Mouse (Mus musculus) telencephalon, adult 2 months (tissue): ENCODE measurements at regions not wholly inside any gene's neighbourhood (a gene's known extent, or its start where the extent isn't known, plus 50 kb on each side); places are given as distances from the start of the nearest gene placed in this dataset.
A peak's percentile ranks its signal among the peaks of the same experiment; 100 is the strongest.

ENCODE experiments used
- DNase-seq: peaks from one replicate; pipeline ENCODE4 v3.0.0-alpha.2; 2011; ENCODE audit warnings: low read depth, low spot score

GRCm38 (mm10) chr14:89405011-89405712, 934.0 kb upstream of the Pcdh20 start:
- no peak for DNase-seq

DNA sequence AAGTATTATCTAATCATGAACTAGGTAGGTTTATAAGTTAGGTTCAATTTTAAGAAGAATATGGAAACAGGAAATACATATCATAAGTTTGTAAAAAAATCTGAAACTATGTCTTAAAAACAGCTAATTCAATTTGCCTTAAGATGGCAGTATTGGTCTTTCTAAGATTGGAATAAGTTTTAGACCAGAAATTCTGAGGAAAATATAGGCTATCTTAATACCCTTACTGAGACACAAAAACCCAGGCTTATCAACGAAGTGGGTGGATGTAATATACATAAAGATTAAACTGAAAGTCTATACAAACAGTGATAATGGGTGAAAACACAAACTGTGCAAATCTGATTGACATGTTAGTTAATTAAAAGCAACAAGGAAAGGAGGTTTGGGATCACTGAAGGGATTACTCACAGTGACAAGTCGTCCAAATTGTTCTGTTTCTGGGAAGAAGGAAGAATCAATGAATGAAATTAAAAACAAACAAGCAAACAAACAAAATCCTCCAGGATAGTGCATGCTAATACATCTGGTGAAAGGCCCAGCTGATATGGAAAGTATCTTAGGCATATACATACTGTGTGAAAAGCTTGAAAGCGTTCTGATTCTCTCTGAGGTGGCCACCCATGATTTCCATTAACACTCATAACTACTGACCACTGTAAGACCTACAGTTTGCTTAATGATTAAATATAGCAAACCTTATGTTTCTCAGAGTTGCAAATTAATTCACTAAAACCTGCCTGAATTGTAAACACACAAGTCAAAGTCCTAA, 931.6 kb upstream of the Pcdh20 start:
- DNase-seq: peak; percentile 6

DNA sequence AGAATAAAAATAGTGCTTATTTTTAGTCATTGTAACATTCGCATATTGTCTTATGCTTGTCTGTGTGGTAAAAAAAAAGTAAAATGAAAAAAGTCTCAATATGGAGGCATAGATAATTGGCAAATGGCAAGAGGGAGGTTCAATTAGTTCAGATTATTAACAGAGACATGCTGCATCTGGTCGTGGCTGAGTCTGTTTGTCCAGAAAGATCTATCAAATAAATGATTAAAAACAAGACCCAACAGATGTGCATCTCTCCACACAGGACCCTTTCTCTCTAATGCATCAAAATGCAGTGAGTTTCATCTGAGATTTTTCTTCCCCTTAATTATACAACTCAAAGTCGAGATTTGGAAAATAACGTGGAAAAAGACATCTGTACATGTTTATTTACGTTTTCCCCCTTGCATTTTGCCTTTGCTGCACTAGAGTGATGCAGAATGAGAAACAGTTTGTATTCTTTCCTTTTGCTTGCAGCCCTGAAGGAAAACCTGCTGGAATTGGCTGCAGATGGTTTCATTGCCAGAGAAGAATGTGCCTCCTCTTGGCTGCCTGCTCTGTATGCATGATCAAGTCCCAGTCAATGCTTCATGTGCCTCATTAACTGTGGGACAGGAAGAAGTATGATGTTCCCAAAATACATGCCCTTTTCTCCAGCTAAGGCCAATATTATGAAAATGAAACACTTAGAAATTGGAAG, 886.0 kb upstream of the Pcdh20 start:
- DNase-seq: no peak

- DNase-seq: peak; percentile 10
Observed at GRCm38 (mm10) chr14:89347972-89348371, 876.8 kb upstream of the Pcdh20 start.

DNA sequence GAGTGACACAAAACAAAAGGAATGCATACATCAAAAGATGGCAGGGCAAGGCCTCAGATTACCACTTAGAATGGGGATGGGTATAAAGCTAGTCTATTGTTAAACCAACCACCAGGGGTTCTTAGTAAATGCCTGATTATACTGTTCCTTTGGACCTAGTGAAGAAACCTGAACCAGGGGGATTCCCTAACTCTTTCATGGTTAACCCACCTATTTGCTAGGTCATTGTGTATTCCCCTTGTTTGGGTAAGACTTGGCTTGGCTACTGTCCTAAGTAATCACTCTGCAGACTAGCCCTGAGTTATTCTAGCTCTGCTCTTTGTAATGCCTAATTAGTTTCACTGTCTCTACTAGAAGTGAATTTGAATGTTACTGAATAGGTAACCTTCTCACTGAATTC, 853.9 kb upstream of the Pcdh20 start:
- no peak for DNase-seq

GRCm38 (mm10) chr14:89308506-89308905, 837.3 kb upstream of the Pcdh20 start:
- no peak for DNase-seq
